Mouse (Mus musculus): Measurements from ENCODE around the gene Ifitm2. TPM values are rescaled to one million over a fixed set of nuclear protein-coding genes. Genes with fewer than 3 reads are reported as not detected.

The Ifitm2 gene
- polyA plus RNA-seq, 1 experiment from 2014 or later = 388 TPM

- no peak for DNase-seq (ENCODE audit: low spot score)
- peaks cover 9% of the 10 kb centered on the region for H3K4me1 ChIP-seq (replicated peaks)
- 0 out of 2 replicates have a peak, but pooled peaks cover 7% of the 10 kb centered on the region for H3K27me3 ChIP-seq (ENCODE audit: insufficient read depth, poor library complexity, severe bottlenecking)
- no peaks in the 10 kb centered on the region for H3K36me3 ChIP-seq
- WGBS = 52% methylated on average over 2 of the region's 2 CpGs
- no peak overlapping the region for H3K4me3 ChIP-seq
- no peak overlapping the region for H3K27ac ChIP-seq
- no peaks in the 10 kb centered on the region for H3K9me3 ChIP-seq
Measured at GRCm38 (mm10) chr7:140961416-140961815, 5.6 kb upstream of the Ifitm2 start.

- peaks cover 23% of the 10 kb centered on the region for H3K4me1 ChIP-seq (replicated peaks)
- no peak overlapping the region for H3K27ac ChIP-seq
- no peak for DNase-seq (ENCODE audit: low spot score)
- 64% methylated on average over 5 of the region's 5 CpGs for WGBS
- H3K9me3 ChIP-seq = no peaks in the 10 kb centered on the region
- no peak overlapping the region for H3K4me3 ChIP-seq
- 0 out of 2 replicates have a peak, but pooled peaks cover 7% of the 10 kb centered on the region for H3K27me3 ChIP-seq (ENCODE audit: insufficient read depth, poor library complexity, severe bottlenecking)
- no peaks in the 10 kb centered on the region for H3K36me3 ChIP-seq
Measured at GRCm38 (mm10) chr7:140960026-140960425, 4.2 kb upstream of the Ifitm2 start.

GRCm38 (mm10) chr7:140959181-140959901 lies 3.6 kb upstream of the Ifitm2 start:
- WGBS = 9% methylated on average over 9 of the region's 9 CpGs
- H3K4me1 ChIP-seq (replicated peaks) = peaks cover 30% of the 10 kb centered on the region
- H3K27me3 ChIP-seq (ENCODE audit: insufficient read depth, poor library complexity, severe bottlenecking) = 0 out of 2 replicates have a peak, but pooled peaks cover 7% of the 10 kb centered on the region
- H3K9me3 ChIP-seq = no peaks in the 10 kb centered on the region
- no peak for DNase-seq (ENCODE audit: low spot score)
- H3K36me3 ChIP-seq = no peaks in the 10 kb centered on the region
- H3K4me3 ChIP-seq = no peak overlapping the region
- no peak overlapping the region for H3K27ac ChIP-seq

- WGBS = 57% methylated on average over 6 of the region's 6 CpGs
- Histone ChIP-seq H3K4me1 (replicated peaks) (peaks cover 53% of the 10 kb centered on the region), H3K27ac (peak overlapping the region; percentile 86), H3K27me3 (ENCODE audit: insufficient read depth, poor library complexity, severe bottlenecking) (0 out of 2 replicates have a peak, but pooled peaks cover 7% of the 10 kb centered on the region), H3K9me3 (no peaks in the 10 kb centered on the region), H3K4me3 (peak overlapping the region; percentile 55; the same call in 1 of the 2 replicates), H3K36me3 (0 out of 2 replicates have a peak, but pooled peaks cover 6% of the 10 kb centered on the region)
- DNase-seq (ENCODE audit: low spot score) = no peak
Measured at GRCm38 (mm10) chr7:140956556-140956869, 726 bp upstream of the Ifitm2 start.

DNA sequence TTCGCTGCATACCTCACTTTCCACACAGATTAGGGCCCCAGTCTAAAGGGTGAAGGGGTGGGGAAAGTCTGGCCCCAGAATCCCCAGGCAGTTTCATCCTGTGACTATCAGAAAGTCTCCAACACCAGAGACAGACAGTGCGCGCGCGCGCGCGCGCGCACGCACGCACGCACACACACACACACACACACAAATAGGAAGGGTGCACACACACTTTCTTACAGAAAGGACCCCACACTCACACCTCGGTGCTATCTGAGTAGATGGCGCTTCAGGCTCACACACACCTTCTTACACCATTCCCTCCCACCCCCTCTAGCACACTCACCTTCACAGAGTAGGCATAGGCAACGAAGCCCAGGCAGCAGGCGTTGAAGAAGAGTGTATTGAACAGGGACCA lies 445 bp downstream of the Ifitm2 start:
- H3K27me3 ChIP-seq (ENCODE audit: insufficient read depth, poor library complexity, severe bottlenecking) = 0 out of 2 replicates have a peak, but pooled peaks cover 7% of the 10 kb centered on the region
- peaks cover 6% of the 10 kb centered on the region; the same call in 1 of the 2 replicates for H3K36me3 ChIP-seq
- H3K4me1 ChIP-seq (replicated peaks) = peaks cover 64% of the 10 kb centered on the region
- H3K27ac ChIP-seq = peak overlapping the region; percentile 86
- no peaks in the 10 kb centered on the region for H3K9me3 ChIP-seq
- peak overlapping the region; percentile 55 for H3K4me3 ChIP-seq
- peak; percentile 47 for DNase-seq (ENCODE audit: low spot score)
- 12% methylated on average over 17 of the region's 17 CpGs for WGBS

DNA sequence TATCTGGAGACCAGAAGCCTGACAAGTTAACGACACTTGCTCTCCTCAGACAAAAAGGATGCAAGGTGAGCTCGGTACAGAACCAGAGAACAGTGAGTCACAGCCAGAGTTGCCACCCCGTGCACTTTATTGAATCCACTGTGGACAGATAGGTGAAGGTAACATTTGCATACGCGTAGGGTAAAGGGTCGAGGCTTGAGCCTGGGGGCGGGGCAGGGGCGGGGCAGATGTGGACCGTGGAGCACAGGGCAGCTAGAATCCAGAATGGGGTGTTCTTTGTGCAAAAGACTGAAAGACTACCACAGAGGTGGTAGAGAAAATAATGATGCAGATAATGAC lies 1.1 kb downstream of the Ifitm2 start:
- WGBS = 11% methylated on average over 9 of the region's 9 CpGs
- Histone ChIP-seq H3K27me3 (ENCODE audit: insufficient read depth, poor library complexity, severe bottlenecking) (0 out of 2 replicates have a peak, but pooled peaks cover 7% of the 10 kb centered on the region), H3K36me3 (peaks cover 12% of the 10 kb centered on the region), H3K4me3 (peak overlapping the region; percentile 55), H3K4me1 (replicated peaks) (peaks cover 70% of the 10 kb centered on the region), H3K27ac (peak overlapping the region; percentile 86; the same call in 1 of the 2 replicates), H3K9me3 (no peaks in the 10 kb centered on the region)
- DNase-seq (ENCODE audit: low spot score) = no peak

- DNase-seq (ENCODE audit: low spot score) = no peak
- Histone ChIP-seq H3K27me3 (ENCODE audit: insufficient read depth, poor library complexity, severe bottlenecking) (0 out of 2 replicates have a peak, but pooled peaks cover 7% of the 10 kb centered on the region), H3K27ac (peak overlapping the region; percentile 86; the same call in 1 of the 2 replicates), H3K36me3 (peaks cover 19% of the 10 kb centered on the region), H3K4me1 (replicated peaks) (peaks cover 70% of the 10 kb centered on the region), H3K9me3 (no peaks in the 10 kb centered on the region), H3K4me3 (peak overlapping the region; percentile 55)
- WGBS = 71% methylated on average over 15 of the region's 15 CpGs
Measured at GRCm38 (mm10) chr7:140953800-140954732, 1.7 kb downstream of the Ifitm2 start.

- no peak for DNase-seq (ENCODE audit: low spot score)
- H3K4me3 ChIP-seq = no peak overlapping the region
- H3K36me3 ChIP-seq = peaks cover 28% of the 10 kb centered on the region
- 85% methylated on average over 11 of the region's 11 CpGs for WGBS
- 0 out of 2 replicates have a peak, but pooled peaks cover 2% of the 10 kb centered on the region for H3K27me3 ChIP-seq (ENCODE audit: insufficient read depth, poor library complexity, severe bottlenecking)
- H3K9me3 ChIP-seq = no peaks in the 10 kb centered on the region
- peaks cover 68% of the 10 kb centered on the region for H3K4me1 ChIP-seq (replicated peaks)
- no peak overlapping the region for H3K27ac ChIP-seq
Measured at GRCm38 (mm10) chr7:140953133-140953532, 2.7 kb downstream of the Ifitm2 start.

GRCm38 (mm10) chr7:140952441-140952840 lies 3.3 kb downstream of the Ifitm2 start:
- peaks cover 35% of the 10 kb centered on the region for H3K36me3 ChIP-seq
- no peak for DNase-seq (ENCODE audit: low spot score)
- H3K9me3 ChIP-seq = no peaks in the 10 kb centered on the region
- no peak overlapping the region for H3K4me3 ChIP-seq
- H3K27me3 ChIP-seq (ENCODE audit: insufficient read depth, poor library complexity, severe bottlenecking) = no peaks in the 10 kb centered on the region
- 86% methylated on average over 7 of the region's 7 CpGs for WGBS
- H3K4me1 ChIP-seq (replicated peaks) = peaks cover 68% of the 10 kb centered on the region
- no peak overlapping the region for H3K27ac ChIP-seq

DNA sequence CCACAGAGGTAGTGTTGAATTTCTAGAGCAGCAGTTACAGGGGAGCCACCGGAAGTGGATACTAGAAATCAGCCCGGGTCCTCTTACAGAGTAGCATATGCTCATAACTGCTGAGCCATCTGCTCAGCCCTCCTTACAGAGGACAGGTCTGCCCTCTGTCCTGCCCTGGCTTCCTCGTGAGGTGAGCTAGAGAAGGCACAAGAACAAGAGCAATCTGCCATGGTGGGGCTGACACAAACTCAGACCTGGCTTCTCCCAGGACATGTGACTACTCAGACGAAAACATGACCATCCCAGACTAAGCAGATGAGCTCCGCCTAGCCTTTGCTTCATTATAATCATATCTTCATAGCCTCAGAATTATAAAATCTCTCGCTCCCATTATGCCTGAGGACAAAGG lies 4.0 kb downstream of the Ifitm2 start:
- Histone ChIP-seq H3K36me3 (peaks cover 42% of the 10 kb centered on the region), H3K27me3 (ENCODE audit: insufficient read depth, poor library complexity, severe bottlenecking) (no peaks in the 10 kb centered on the region), H3K9me3 (no peaks in the 10 kb centered on the region), H3K4me3 (no peak overlapping the region), H3K4me1 (replicated peaks) (peaks cover 68% of the 10 kb centered on the region), H3K27ac (no peak overlapping the region)
- 77% methylated on average over 6 of the region's 6 CpGs for WGBS
- DNase-seq (ENCODE audit: low spot score) = no peak

- H3K27me3 ChIP-seq (ENCODE audit: insufficient read depth, poor library complexity, severe bottlenecking) = no peaks in the 10 kb centered on the region
- peaks cover 49% of the 10 kb centered on the region for H3K36me3 ChIP-seq
- no peak for DNase-seq (ENCODE audit: low spot score)
- 49% methylated on average over 8 of the region's 8 CpGs for WGBS
- H3K9me3 ChIP-seq = no peaks in the 10 kb centered on the region
- H3K4me3 ChIP-seq = no peak overlapping the region
- H3K4me1 ChIP-seq (replicated peaks) = peaks cover 62% of the 10 kb centered on the region
- peak overlapping the region; percentile 3 for H3K27ac ChIP-seq
Measured at GRCm38 (mm10) chr7:140951051-140951450, 4.7 kb downstream of the Ifitm2 start.

- H3K4me1 ChIP-seq (replicated peaks) = peaks cover 51% of the 10 kb centered on the region
- peaks cover 58% of the 10 kb centered on the region for H3K36me3 ChIP-seq
- no peaks in the 10 kb centered on the region for H3K9me3 ChIP-seq
- no peak for DNase-seq (ENCODE audit: low spot score)
- H3K27ac ChIP-seq = peak within 1 kb of the TSS; percentile 3
- H3K4me3 ChIP-seq = no peak within 1 kb of the TSS
- 82% methylated on average over 16 of the region's 16 CpGs for WGBS
- no peaks in the 10 kb centered on the region for H3K27me3 ChIP-seq (ENCODE audit: insufficient read depth, poor library complexity, severe bottlenecking)
Measured at GRCm38 (mm10) chr7:140949824-140950530, 5.8 kb downstream of the Ifitm2 start, which contains the start of gene Ifitm5. TSS of gene Ifitm5 (minus strand) at chr7:140950291.

Measured in hindbrain, embryonic 10.5 days (tissue).